Mouse (Mus musculus): ENCODE data around the gene Clec16a.

DNA sequence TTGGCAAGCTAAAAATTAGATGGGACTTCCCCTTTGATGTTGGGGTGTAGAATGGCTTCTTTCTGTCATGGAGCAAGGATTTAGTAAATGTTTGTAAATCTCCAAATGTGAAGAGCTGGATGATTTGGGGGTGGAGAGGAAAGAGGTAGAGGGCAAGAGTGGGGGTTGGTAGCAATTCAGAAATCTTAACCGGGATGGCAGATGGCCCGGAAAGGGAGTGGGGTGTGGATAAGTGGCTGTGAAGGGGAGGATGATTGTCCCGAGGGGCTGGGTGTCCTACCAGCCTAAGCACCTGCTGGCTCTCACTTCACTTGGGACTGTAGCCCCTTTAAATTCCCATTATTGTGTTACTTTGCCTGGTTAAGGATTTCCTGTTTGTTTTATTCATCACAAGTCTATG lies 1.7 kb downstream of the Clec16a start:
- TF ChIP-seq CTCF (conservative IDR thresholded peaks at IDR 0.05; ENCODE audit: low read length), result no peak
- TF ChIP-seq NANOG (IDR thresholded peaks at IDR 0.05; ENCODE audit: borderline replicate concordance, low read length), result no peak

Data from E14TG2a.4 (cell line).